Mouse (Mus musculus) ES-E14 (cell line): ENCODE data around the gene Olfr199.
"Not testable (repeated sequence)": the region's sequence is repeated elsewhere in the genome, so short reads cannot be mapped to it uniquely, and the experiment has no call there.

Experiments
- CHD2 ChIP-seq: IDR thresholded peaks from 2 replicates; pipeline ENCODE4 v1.6.1; 2014; ENCODE audit warnings: mild to moderate bottlenecking, low read depth, low read length, inconsistent platforms
- HCFC1 ChIP-seq: IDR thresholded peaks from 2 replicates; pipeline ENCODE4 v1.6.1; 2012; ENCODE audit warnings: low read length, inconsistent platforms, borderline replicate concordance; ENCODE audit not compliant: insufficient read depth
- MAFK ChIP-seq: IDR thresholded peaks from 2 replicates; pipeline ENCODE4 v1.6.1; 2014; ENCODE audit warnings: mild to moderate bottlenecking, low read depth, low read length, inconsistent platforms; ENCODE audit not compliant: insufficient read depth
- ZC3H11A ChIP-seq: IDR thresholded peaks from 2 replicates; pipeline ENCODE4 v1.6.1; 2012; ENCODE audit warnings: low read depth, mild to moderate bottlenecking, inconsistent platforms, low read length, borderline replicate concordance
- ZNF384 ChIP-seq: IDR thresholded peaks from 2 replicates; pipeline ENCODE4 v1.6.1; 2012; ENCODE audit warnings: low read depth, low read length, inconsistent platforms

DNA sequence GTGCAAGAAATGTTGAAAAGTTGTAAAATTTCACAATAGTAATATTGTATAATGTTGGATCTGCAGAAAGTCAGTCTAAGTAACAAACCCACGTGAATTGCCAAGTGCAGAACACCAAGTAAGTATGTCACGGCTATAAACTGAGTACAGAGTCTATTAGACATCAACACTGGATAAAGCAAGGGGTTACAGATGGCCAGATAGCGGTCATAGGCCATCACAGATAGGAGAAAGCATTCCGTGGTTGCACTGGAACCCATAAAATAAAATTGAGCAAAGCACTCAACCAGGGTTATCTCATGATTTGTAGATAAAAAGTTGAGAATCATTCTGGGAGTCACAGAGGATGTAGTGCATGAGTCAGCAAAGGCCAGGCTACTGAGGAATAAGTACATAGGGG, 49.5 kb upstream of the Olfr199 start:
- TF ChIP-seq MAFK, ZC3H11A, ZNF384, HCFC1, CHD2: not testable (repeated sequence)
